Mouse (Mus musculus) olfactory bulb, adult 2 months (tissue): ENCODE results near the gene Cisd1. TPM values are rescaled to one million over a fixed set of nuclear protein-coding genes. Genes with fewer than 3 reads are reported as not detected.

ENCODE experiments used
- H3K27ac ChIP-seq: fragments of 200-500 bp; 2 replicates; pipeline ENCODE4 v1.5.1; 2012; ENCODE audit warnings: low read depth, low read length; ENCODE audit not compliant: insufficient read depth
- H3K4me1 ChIP-seq: fragments of 200-500 bp; 2 replicates; pipeline ENCODE4 v1.6.1; 2012; ENCODE audit warnings: low read length; ENCODE audit not compliant: control insufficient read depth, insufficient read depth
- H3K4me3 ChIP-seq: fragments of 200-500 bp; 2 replicates; pipeline ENCODE4 v1.5.1; 2012; ENCODE audit warnings: mild to moderate bottlenecking, low read depth, low read length, moderate library complexity; ENCODE audit not compliant: insufficient read depth
- CTCF ChIP-seq: fragments of 200-500 bp; IDR thresholded peaks from 2 replicates; pipeline ENCODE4 v1.5.1; 2012; ENCODE audit warnings: low read depth, mild to moderate bottlenecking, low read length, moderate library complexity; ENCODE audit not compliant: insufficient read depth
- POLR2A ChIP-seq: fragments of 200-500 bp; IDR thresholded peaks from 2 replicates; pipeline ENCODE4 v1.6.1; 2012; ENCODE audit warnings: mild to moderate bottlenecking, low read depth, low read length, moderate library complexity; ENCODE audit not compliant: insufficient read depth
- WGBS: fragments of 180-500 bp; shearing (Covaris S2); methylation state at CpG from one replicate; pipeline ENCODE4 v1.1.7; 2018; 5-methylcytosine and 5-hydroxymethylcytosine counted together
- polyA plus RNA-seq: library from polyadenylated mRNA; stranded (reverse); fragments of >200 nt; gene quantifications from 2 replicates; pipeline ENCODE4 v1.2.4, GENCODE M21; 2012; ENCODE audit warnings: low replicate concordance; ENCODE audit not compliant: missing spikeins, insufficient read depth, insufficient read length

Gene Cisd1
- polyA plus RNA-seq, 1 experiment = not detected

DNA sequence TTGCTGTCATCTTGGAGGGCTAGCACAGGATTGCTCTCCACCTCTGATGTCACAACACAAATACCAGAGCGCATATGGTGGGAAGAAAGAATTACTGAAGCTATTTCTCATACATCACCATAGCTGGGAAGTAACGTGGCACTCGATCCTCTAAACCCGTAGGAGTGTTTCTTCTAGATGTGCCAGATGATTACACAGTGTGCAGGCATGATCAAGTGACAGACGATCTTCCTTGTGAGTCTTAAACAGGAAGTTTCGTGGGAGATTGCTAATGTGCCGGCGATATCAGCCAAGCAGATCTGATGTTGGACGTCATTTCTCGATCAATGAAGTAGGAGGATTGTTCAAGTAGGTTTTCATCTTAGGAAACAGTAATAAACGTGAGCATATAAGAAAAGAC, 29.0 kb upstream of the Cisd1 start:
- Histone ChIP-seq H3K4me1 (peaks cover 13% of the 10 kb centered on the region), H3K4me3 (no peak overlapping the region), H3K27ac (no peak overlapping the region)
- no peak for TF ChIP-seq POLR2A
- no peak for TF ChIP-seq CTCF
- 82% methylated on average over 11 of the region's 11 CpGs for WGBS

GRCm38 (mm10) chr10:71371881-71372280, 27.1 kb upstream of the Cisd1 start:
- TF ChIP-seq POLR2A = no peak
- no peak for TF ChIP-seq CTCF
- 60% methylated on average over 6 of the region's 6 CpGs for WGBS
- H3K4me3 ChIP-seq = no peak overlapping the region
- no peak overlapping the region for H3K27ac ChIP-seq
- H3K4me1 ChIP-seq = peaks cover 13% of the 10 kb centered on the region

DNA sequence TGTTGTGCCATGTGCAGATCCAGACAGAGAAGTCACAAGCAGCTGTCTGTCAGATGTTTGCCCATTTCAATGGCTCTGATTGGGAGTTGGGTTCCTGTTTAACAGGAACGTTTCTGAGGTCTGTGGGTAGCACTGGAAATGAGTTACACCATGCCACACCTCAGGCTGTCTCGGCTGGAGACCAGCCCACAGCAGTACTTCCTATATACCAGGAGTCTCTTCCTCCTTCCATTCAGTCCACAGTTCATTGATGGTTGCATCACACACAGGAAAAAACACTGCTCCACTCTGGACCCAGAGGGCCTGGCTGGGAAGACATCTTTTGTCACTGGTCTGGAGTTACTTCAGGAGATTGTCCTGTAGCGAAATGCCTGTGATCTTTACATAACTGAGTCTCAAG, 24.7 kb upstream of the Cisd1 start:
- no peak overlapping the region for H3K4me3 ChIP-seq
- H3K27ac ChIP-seq = no peak overlapping the region
- H3K4me1 ChIP-seq = peaks cover 18% of the 10 kb centered on the region
- TF ChIP-seq CTCF = no peak
- no peak for TF ChIP-seq POLR2A
- 85% methylated on average over 3 of the region's 3 CpGs for WGBS

GRCm38 (mm10) chr10:71368128-71368940, 23.6 kb upstream of the Cisd1 start:
- H3K27ac ChIP-seq = no peak overlapping the region
- TF ChIP-seq POLR2A (no peak), CTCF (no peak)
- 65% methylated on average over 16 of the region's 16 CpGs for WGBS

GRCm38 (mm10) chr10:71363858-71364257, 19.1 kb upstream of the Cisd1 start:
- peak overlapping the region; percentile 40; the same call in 1 of the 2 replicates for H3K27ac ChIP-seq
- 46% methylated on average over 10 of the region's 10 CpGs for WGBS
- TF ChIP-seq CTCF (no peak), POLR2A (no peak)
- peaks cover 30% of the 10 kb centered on the region for H3K4me1 ChIP-seq
- H3K4me3 ChIP-seq = no peak overlapping the region

More at GRCm38 (mm10) chr10:71368128-71368940, 23.6 kb upstream of the Cisd1 start:
- Histone ChIP-seq H3K4me3 (no peak overlapping the region), H3K4me1 (peaks cover 26% of the 10 kb centered on the region)

DNA sequence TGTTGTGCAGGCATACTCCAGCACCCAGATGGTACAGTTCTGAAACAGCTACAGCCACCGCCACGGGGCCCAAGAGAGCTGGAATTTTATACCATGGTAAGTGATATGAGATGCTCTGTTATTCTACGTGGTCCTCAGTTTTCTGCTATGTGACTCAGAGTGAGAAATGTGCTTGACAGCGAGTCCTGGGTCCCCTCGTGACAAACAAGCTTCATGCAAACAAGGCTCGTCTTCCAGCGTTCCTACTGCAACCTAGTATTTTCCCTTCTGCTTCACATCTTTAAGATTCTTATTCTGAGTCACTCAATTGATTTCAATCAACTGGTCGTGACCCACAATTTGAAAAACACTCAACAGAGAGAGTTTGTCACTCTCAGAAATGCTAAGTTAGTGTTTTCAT, 18.7 kb upstream of the Cisd1 start:
- Histone ChIP-seq H3K27ac (peak overlapping the region; percentile 40), H3K4me3 (no peak overlapping the region), H3K4me1 (peaks cover 30% of the 10 kb centered on the region)
- WGBS = 31% methylated on average over 8 of the region's 8 CpGs
- no peak for TF ChIP-seq CTCF
- TF ChIP-seq POLR2A = no peak

- no peak for TF ChIP-seq POLR2A
- TF ChIP-seq CTCF = no peak
- H3K27ac ChIP-seq = 0 out of 2 replicates have a peak overlapping the region, but pooled peaks have one; percentile 5
- WGBS = 40% methylated on average over 18 of the region's 18 CpGs
- peaks cover 32% of the 10 kb centered on the region for H3K4me1 ChIP-seq
- 0 out of 2 replicates have a peak overlapping the region, but pooled peaks have one; percentile 14 for H3K4me3 ChIP-seq
Observed at GRCm38 (mm10) chr10:71361836-71362562, 17.2 kb upstream of the Cisd1 start.

DNA sequence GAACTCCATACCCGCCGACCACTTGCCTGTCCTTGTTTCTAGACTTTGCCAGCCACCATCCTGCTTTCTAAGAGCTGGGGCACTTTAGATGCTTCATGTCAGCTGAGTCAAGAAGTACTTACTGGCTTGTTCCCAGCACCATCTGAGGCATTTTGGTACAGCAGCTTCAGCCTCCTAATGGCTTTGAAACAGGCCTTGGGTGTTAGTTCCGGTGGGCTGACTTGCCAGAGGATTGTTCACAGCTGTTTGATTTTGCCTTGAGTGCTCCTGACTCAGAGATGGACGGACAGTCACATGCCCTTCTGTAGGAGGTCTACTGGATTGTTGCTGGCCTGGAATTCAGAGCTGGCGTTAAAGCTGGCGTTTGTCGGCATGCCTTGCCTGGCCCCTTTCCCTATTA, 16.3 kb upstream of the Cisd1 start:
- WGBS = 74% methylated on average over 7 of the region's 7 CpGs
- no peak overlapping the region for H3K4me3 ChIP-seq
- TF ChIP-seq POLR2A = no peak
- no peak for TF ChIP-seq CTCF
- H3K4me1 ChIP-seq = peaks cover 32% of the 10 kb centered on the region
- H3K27ac ChIP-seq = no peak overlapping the region

- WGBS = 92% methylated on average over 12 of the region's 12 CpGs
- H3K4me1 ChIP-seq = peaks cover 4% of the 10 kb centered on the region; the same call in 1 of the 2 replicates
- H3K4me3 ChIP-seq = no peak overlapping the region
- H3K27ac ChIP-seq = no peak overlapping the region
- TF ChIP-seq POLR2A = no peak
- no peak for TF ChIP-seq CTCF
Observed at GRCm38 (mm10) chr10:71354947-71355346, 10.2 kb upstream of the Cisd1 start.
